ENCODE assay signal across 8 mouse cellular contexts in genomic region chr15:82145408-82145807, GRCm38 (mm10). TPM values are rescaled to one million over a fixed set of nuclear protein-coding genes. Genes with fewer than 3 reads are reported as not detected.
DNase-seq lines count a peak whose midpoint lies in the region; ATAC-seq and TF ChIP-seq lines count a peak whose summit lies in the region.

No protein-coding gene starts in this region.

- H3K9me3 ChIP-seq in CH12.LX (replicated peaks; ENCODE audit: low read length), result no peaks in the 10 kb centered on the region
- no peaks in the 10 kb centered on the region for H3K9me3 ChIP-seq in forebrain, embryonic 11.5 days (ENCODE audit: control insufficient read depth, low read length)
- H3K9me3 ChIP-seq in liver, embryonic 13.5 days (replicated peaks), result no peaks in the 10 kb centered on the region

- H3K27me3 ChIP-seq in CH12.LX (replicated peaks), result no peaks in the 10 kb centered on the region
- no peaks in the 10 kb centered on the region for H3K27me3 ChIP-seq in forebrain, embryonic 11.5 days (ENCODE audit: control insufficient read depth, insufficient read depth, low read length)
- H3K27me3 ChIP-seq in liver, embryonic 13.5 days, result no peaks in the 10 kb centered on the region

- no peak overlapping the region for H3K9ac ChIP-seq in CH12.LX (ENCODE audit: insufficient read depth, low read depth)
- peak overlapping the region; percentile 4; the same call in 1 of the 2 replicates for H3K9ac ChIP-seq in forebrain, embryonic 11.5 days (ENCODE audit: low read length)
- H3K9ac ChIP-seq in liver, embryonic 13.5 days, result peak overlapping the region; percentile 73

- peaks cover 13 to 37% of the 10 kb centered on the region in 2 experiments for H3K36me3 ChIP-seq in CH12.LX (replicated peaks in 1 of 2; ENCODE audit: control insufficient read depth in 1 of 2, insufficient read depth in 1 of 2, low read length in 1 of 2)
- no peaks in the 10 kb centered on the region; the same call in 1 of the 2 replicates for H3K36me3 ChIP-seq in forebrain, embryonic 11.5 days (ENCODE audit: control insufficient read depth, insufficient read depth, low read length)
- peaks cover 16% of the 10 kb centered on the region for H3K36me3 ChIP-seq in liver, embryonic 13.5 days

- no peak overlapping the region for H3K4me2 ChIP-seq in CH12.LX (ENCODE audit: insufficient read depth, low read depth, poor library complexity, severe bottlenecking)
- H3K4me2 ChIP-seq in forebrain, embryonic 11.5 days (ENCODE audit: low read depth, low read length, severe bottlenecking), result no peak overlapping the region
- H3K4me2 ChIP-seq in liver, embryonic 13.5 days, result 0 out of 2 replicates have a peak overlapping the region, but pooled peaks have one; percentile 90

- no peak for TF ChIP-seq POLR2A in CH12.LX (IDR thresholded peaks at IDR 0.05; ENCODE audit: low read depth, low read length)

- no peak for TF ChIP-seq EP300 in CH12.LX (IDR thresholded peaks at IDR 0.05; ENCODE audit: low read length)

- no peak for TF ChIP-seq CTCF in CH12.LX (conservative IDR thresholded peaks at IDR 0.05 in 1 of 2, IDR thresholded peaks at IDR 0.05 in 1 of 2; ENCODE audit: low read depth in 2 of 2, low read length in 2 of 2)

- DNase-seq in embryo, embryonic 11 days, result peak; percentile 15
- no peak for DNase-seq in embryo, embryonic 10 days (ENCODE audit: low spot score)
- no peak for DNase-seq in CH12.LX (ENCODE audit: extremely low read depth)
- DNase-seq in forebrain, embryonic 11.5 days (ENCODE audit: low spot score), result no peak
- peak; percentile 11 for DNase-seq in liver, embryonic 13.5 days
- DNase-seq in spleen, postnatal 4 days (ENCODE audit: low spot score in 2 of 2), result no peak
- DNase-seq in urinary bladder, postnatal 4 days (ENCODE audit: low spot score in 2 of 2), result no peak
- no peak for DNase-seq in kidney, adult 11 months

- no peak for ATAC-seq in forebrain, embryonic 11.5 days (replicated peaks; ENCODE audit: low FRiP score)
- no peak for ATAC-seq in liver, embryonic 13.5 days (ENCODE audit: low read depth)

- 50% methylated on average over 2 of the region's 2 CpGs for WGBS in forebrain, embryonic 11.5 days
- 13% methylated on average over 2 of the region's 2 CpGs for WGBS in liver, embryonic 13.5 days (ENCODE audit: insufficient replicate concordance)

- dilution Hi-C loops in CH12.LX (cut with MboI; ENCODE audit: extremely low pct_ligation_motif_present, extremely low pct_unique_long_range_greater_than_20kb, low sequenced_read_pairs), result no loop called here

- in situ Hi-C loops in CH12.LX (cut with MboI; ENCODE audit: low pct_ligation_motif_present, low pct_unique_long_range_greater_than_20kb, low sequenced_read_pairs), result loop anchor here (10.0 kb wide), 1 partner anchor 69 kb away; the partner anchor contains the start of gene Shisa8

- H3K27ac ChIP-seq in CH12.LX (ENCODE audit: insufficient read depth, low read depth), result peak overlapping the region; percentile 36
- peak overlapping the region; percentile 94 for H3K27ac ChIP-seq in forebrain, embryonic 11.5 days (ENCODE audit: low read depth, low read length)
- peak overlapping the region; percentile 94 for H3K27ac ChIP-seq in liver, embryonic 13.5 days

- peaks cover 5 to 44% of the 10 kb centered on the region in 2 experiments for H3K4me1 ChIP-seq in CH12.LX (ENCODE audit: control insufficient read depth in 1 of 2, insufficient read depth in 2 of 2)
- H3K4me1 ChIP-seq in forebrain, embryonic 11.5 days (replicated peaks; ENCODE audit: control insufficient read depth, insufficient read depth, low read length), result peaks cover 18% of the 10 kb centered on the region; the same call in 1 of the 2 replicates
- H3K4me1 ChIP-seq in liver, embryonic 13.5 days (replicated peaks), result peaks cover 64% of the 10 kb centered on the region

- H3K4me3 ChIP-seq in CH12.LX (replicated peaks in 1 of 3; ENCODE audit: low read depth in 2 of 3, low read length in 2 of 3, poor library complexity in 1 of 3), result no peak overlapping the region
- H3K4me3 ChIP-seq in forebrain, embryonic 11.5 days (ENCODE audit: low read depth, low read length), result no peak overlapping the region
- H3K4me3 ChIP-seq in liver, embryonic 13.5 days (replicated peaks), result no peak overlapping the region

- peaks cover 31% of the 10 kb centered on the region for H3K79me2 ChIP-seq in CH12.LX (replicated peaks; ENCODE audit: control insufficient read depth, extremely low read depth, insufficient read depth, poor library complexity, severe bottlenecking)

- TF ChIP-seq RAD21 in CH12.LX (IDR thresholded peaks at IDR 0.05; ENCODE audit: low read depth, low read length), result no peak

TF ChIP-seq in CH12.LX, 34 proteins besides CTCF, POLR2A, EP300 and RAD21:
- no peak for TF ChIP-seq MEF2A (IDR thresholded peaks at IDR 0.05; ENCODE audit: borderline replicate concordance, low read depth, low read length)
- no peak for TF ChIP-seq KAT2A (IDR thresholded peaks at IDR 0.05; ENCODE audit: insufficient replicate concordance, low read length)
- peak; percentile 5; the same call in 1 of the 2 replicates for TF ChIP-seq SMC3 (IDR thresholded peaks at IDR 0.05; ENCODE audit: low read depth, low read length)
- no peak for TF ChIP-seq ELF1 (IDR thresholded peaks at IDR 0.05; ENCODE audit: low read depth, low read length)
- TF ChIP-seq MAX (IDR thresholded peaks at IDR 0.05; ENCODE audit: low read length), result no peak

RNA-seq across cellular contexts. Expression of gene Srebf2, which starts 1.6 kb away (rescaled TPM):
- total RNA-seq in CH12.LX (2012; rRNA removed) (130 and 159 TPM in 2 replicates), CH12.LX (2014; rRNA removed) (77.6 and 94.3 TPM in 2 replicates)
- 214 and 253 TPM in 2 replicates for polyA plus RNA-seq in CH12.LX (2012; ENCODE audit: insufficient read length, low read depth)
- 209 and 216 TPM in 2 replicates for polyA plus RNA-seq in forebrain, embryonic 11.5 days (2014; fragmentation: Nextera tagmentation; extraction: Ambion mirVana)
- 64.2 and 70.2 TPM in 2 replicates for polyA plus RNA-seq in liver, embryonic 13.5 days (2015; fragmentation: Nextera tagmentation; extraction: Ambion mirVana)

RNA-seq across cellular contexts. Expression of gene Ccdc134, which starts 17.7 kb away (rescaled TPM):
- total RNA-seq in CH12.LX (2012; rRNA removed) (37.1 and 48.8 TPM in 2 replicates), CH12.LX (2014; rRNA removed) (35.1 and 35.7 TPM in 2 replicates)
- 42.9 and 43.6 TPM in 2 replicates for polyA plus RNA-seq in CH12.LX (2012; ENCODE audit: insufficient read length, low read depth)
- 23.6 and 25.5 TPM in 2 replicates for polyA plus RNA-seq in forebrain, embryonic 11.5 days (2014; fragmentation: Nextera tagmentation; extraction: Ambion mirVana)
- 8.2 and 9.9 TPM in 2 replicates for polyA plus RNA-seq in liver, embryonic 13.5 days (2015; fragmentation: Nextera tagmentation; extraction: Ambion mirVana)

Comparison
In these comparisons a context has a peak if more than half of its experiments do, and no peak if none do; other contexts are left out.
1. DNase-seq: peak in embryo, embryonic 11 days (single experiment) and liver, embryonic 13.5 days (single experiment); none in embryo, embryonic 10 days (single experiment), CH12.LX (single experiment), forebrain, embryonic 11.5 days (single experiment), spleen, postnatal 4 days (0 of 2), urinary bladder, postnatal 4 days (0 of 2) and kidney, adult 11 months (single experiment).
2. H3K27ac ChIP-seq: peak in every context shown above with its lines; median percentile 94 in forebrain, embryonic 11.5 days; 94 in liver, embryonic 13.5 days; 36 in CH12.LX.